Mouse (Mus musculus) urinary bladder, postnatal 4 days (tissue): Measurements from ENCODE around the gene Phlpp1.

Experiments used
- DNase-seq, 2 experiments: peaks; one replicate each; pipeline ENCODE4 v3.0.0; 2021 to 2022; ENCODE audit warnings: low spot score in 2 of 2

Gene Phlpp1

GRCm38 (mm10) chr1:106387264-106387663, 215.7 kb downstream of the Phlpp1 start:
- DNase-seq: no peak

GRCm38 (mm10) chr1:106389673-106390072, 218.1 kb downstream of the Phlpp1 start:
- no peak for DNase-seq

GRCm38 (mm10) chr1:106393072-106393471, 221.5 kb downstream of the Phlpp1 start:
- no peak for DNase-seq

- no peak for DNase-seq
Measured at GRCm38 (mm10) chr1:106394678-106395077, 223.1 kb downstream of the Phlpp1 start.

- peak in 1 of 2 experiments; percentile 43 for DNase-seq
Measured at GRCm38 (mm10) chr1:106395476-106395875, 223.9 kb downstream of the Phlpp1 start.

GRCm38 (mm10) chr1:106400900-106401634, 229.5 kb downstream of the Phlpp1 start:
- DNase-seq: peak in 1 of 2 experiments; percentile 44

- DNase-seq: no peak
Measured at GRCm38 (mm10) chr1:106403011-106403501, 231.5 kb downstream of the Phlpp1 start.

GRCm38 (mm10) chr1:106406852-106407251, 235.3 kb downstream of the Phlpp1 start:
- DNase-seq: no peak

- DNase-seq: no peak
Measured at GRCm38 (mm10) chr1:106407963-106408440, 236.4 kb downstream of the Phlpp1 start.

GRCm38 (mm10) chr1:106410858-106411257, 239.3 kb downstream of the Phlpp1 start:
- DNase-seq: no peak

- no peak for DNase-seq
Measured at GRCm38 (mm10) chr1:106425128-106425936, 253.8 kb downstream of the Phlpp1 start.

- no peak for DNase-seq
Measured at GRCm38 (mm10) chr1:106428170-106428569, 256.6 kb downstream of the Phlpp1 start.

GRCm38 (mm10) chr1:106428580-106428979, 257.0 kb downstream of the Phlpp1 start:
- DNase-seq: no peak

GRCm38 (mm10) chr1:106433580-106433979, 262.0 kb downstream of the Phlpp1 start:
- DNase-seq: no peak
